Mouse (Mus musculus): ENCODE measurements around the gene Gvin1.

GRCm38 (mm10) chr7:106245601-106246000 lies 30.5 kb upstream of the Gvin1 start:
- TF ChIP-seq POLR2A (IDR thresholded peaks at IDR 0.05; ENCODE audit: insufficient read depth, low read length) (no peak), CTCF (IDR thresholded peaks at IDR 0.05; ENCODE audit: low read depth, low read length) (no peak), EP300 (IDR thresholded peaks at IDR 0.05; ENCODE audit: insufficient read depth, low read depth, low read length) (no peak)
